Mouse (Mus musculus) neural tube, embryonic 11.5 days (tissue): ENCODE results near the gene Iqsec2. TPM values are rescaled to one million over a fixed set of nuclear protein-coding genes. Genes with fewer than 3 reads are reported as not detected.

Experiments used
- ATAC-seq: fragments of 200-750 bp; cut with Nextera tagmentation; 2 replicates; pipeline ENCODE4 v1.8.0; 2017; ENCODE audit warnings: moderate number of reproducible peaks, mild to moderate bottlenecking, moderate TSS enrichment, moderate library complexity; ENCODE audit not compliant: insufficient read depth, low FRiP score, low TSS enrichment
- DNase-seq: peaks from one replicate; pipeline ENCODE4 v3.0.0-alpha.2; 2015; ENCODE audit warnings: low spot score
- H3K27ac ChIP-seq: fragments of 300-500 bp; sonication (generic); 2 replicates; pipeline ENCODE4 v1.5.1; 2014; ENCODE audit warnings: low read depth, mild to moderate bottlenecking, low read length
- H3K27me3 ChIP-seq: fragments of 300-500 bp; sonication (generic); 2 replicates; pipeline ENCODE4 v1.6.1; 2014; ENCODE audit warnings: mild to moderate bottlenecking, low read length, mixed read lengths; ENCODE audit not compliant: control insufficient read depth, insufficient read depth
- H3K36me3 ChIP-seq: fragments of 300-500 bp; sonication (generic); 2 replicates; pipeline ENCODE4 v1.6.1; 2014; ENCODE audit warnings: mild to moderate bottlenecking, low read length, moderate library complexity, mixed read lengths; ENCODE audit not compliant: control insufficient read depth, insufficient read depth
- H3K4me1 ChIP-seq: fragments of 300-500 bp; sonication (generic); 2 replicates; pipeline ENCODE4 v1.6.1; 2014; ENCODE audit warnings: low read length, mixed read lengths; ENCODE audit not compliant: control insufficient read depth, insufficient read depth
- H3K4me2 ChIP-seq: fragments of 300-500 bp; sonication (generic); 2 replicates; pipeline ENCODE4 v1.6.1; 2014; ENCODE audit warnings: low read depth, mild to moderate bottlenecking, moderate library complexity
- H3K4me3 ChIP-seq: fragments of 300-500 bp; sonication (generic); 2 replicates; pipeline ENCODE4 v1.5.1; 2014; ENCODE audit warnings: low read depth, low read length
- H3K9ac ChIP-seq: fragments of 300-500 bp; sonication (generic); 2 replicates; pipeline ENCODE4 v1.6.1; 2014; ENCODE audit warnings: mild to moderate bottlenecking, low read length
- H3K9me3 ChIP-seq: fragments of 300-500 bp; sonication (generic); 2 replicates; pipeline ENCODE4 v1.6.1; 2016; ENCODE audit warnings: low read length; ENCODE audit not compliant: control insufficient read depth
- WGBS: fragments of 180-500 bp; shearing (Covaris S2); extraction: QIAGEN DNeasy Blood & Tissue Kit; methylation state at CpG from one replicate; pipeline ENCODE4 v1.1.7; 2014; 5-methylcytosine and 5-hydroxymethylcytosine counted together
- polyA plus RNA-seq: library from polyadenylated mRNA; unstranded; fragments of >200 nt; fragmentation: Nextera tagmentation; extraction: Ambion mirVana; gene quantifications from 2 replicates; pipeline ENCODE4 v1.2.1, GENCODE M21; 2014

Iqsec2 gene
- polyA plus RNA-seq, 1 experiment from 2014 or later: 0.94 TPM

DNA sequence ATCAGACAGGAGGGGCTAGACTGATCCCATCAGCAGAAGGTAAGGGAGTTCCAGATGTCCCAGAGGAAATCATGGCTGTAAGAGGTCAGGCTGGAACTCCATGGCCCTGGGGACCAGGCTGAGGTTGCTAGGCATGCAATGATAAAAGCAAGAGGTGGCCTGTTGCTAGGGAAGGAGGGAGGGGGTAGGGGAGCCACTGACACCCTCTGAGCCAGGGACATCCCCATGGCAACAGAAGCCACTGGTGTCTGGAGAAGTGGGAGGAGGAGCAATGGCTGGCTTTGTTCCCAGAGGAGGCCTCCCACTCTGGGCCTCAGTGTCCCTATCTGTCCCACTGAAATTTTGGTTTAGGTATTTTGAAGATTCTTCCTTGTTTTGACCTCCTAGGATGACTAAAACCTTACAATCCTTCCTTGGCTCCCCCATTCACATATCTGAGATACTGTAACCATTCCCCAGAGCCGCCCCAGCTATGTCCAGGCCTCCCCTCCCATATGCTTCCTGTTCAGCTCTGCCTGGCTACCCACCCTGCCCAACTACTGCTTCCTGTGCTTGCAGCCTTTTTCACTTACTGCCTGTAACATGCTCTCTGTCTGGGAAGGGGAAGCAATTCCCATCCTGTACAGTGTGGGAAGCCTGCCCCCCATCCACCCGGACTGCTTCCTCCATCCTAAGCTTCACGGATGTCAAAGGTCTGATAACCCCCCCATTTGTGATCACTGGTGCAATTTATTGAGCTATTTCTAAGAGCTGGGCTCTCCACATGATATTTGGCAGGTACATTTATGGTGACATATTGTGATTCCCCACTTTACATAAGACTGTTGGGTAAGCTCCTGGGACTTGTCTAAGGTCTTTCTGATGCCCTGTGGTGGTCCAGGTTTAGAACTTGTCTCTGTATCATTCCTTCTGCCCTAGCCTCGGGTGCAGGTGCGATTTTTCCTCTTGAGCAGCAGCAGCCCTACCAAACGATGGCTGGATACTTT is 27.3 kb downstream of the Iqsec2 start:
- Histone ChIP-seq H3K4me2 (no peak overlapping the region), H3K9ac (no peak overlapping the region), H3K27me3 (peaks cover 25% of the 10 kb centered on the region), H3K36me3 (no peaks in the 10 kb centered on the region), H3K27ac (no peak overlapping the region), H3K4me3 (no peak overlapping the region), H3K4me1 (no peaks in the 10 kb centered on the region; the same call in 1 of the 2 replicates), H3K9me3 (no peaks in the 10 kb centered on the region)
- ATAC-seq (peak; percentile 88), DNase-seq (peak; percentile 58)
- WGBS: 66% methylated on average over 6 of the region's 6 CpGs

DNA sequence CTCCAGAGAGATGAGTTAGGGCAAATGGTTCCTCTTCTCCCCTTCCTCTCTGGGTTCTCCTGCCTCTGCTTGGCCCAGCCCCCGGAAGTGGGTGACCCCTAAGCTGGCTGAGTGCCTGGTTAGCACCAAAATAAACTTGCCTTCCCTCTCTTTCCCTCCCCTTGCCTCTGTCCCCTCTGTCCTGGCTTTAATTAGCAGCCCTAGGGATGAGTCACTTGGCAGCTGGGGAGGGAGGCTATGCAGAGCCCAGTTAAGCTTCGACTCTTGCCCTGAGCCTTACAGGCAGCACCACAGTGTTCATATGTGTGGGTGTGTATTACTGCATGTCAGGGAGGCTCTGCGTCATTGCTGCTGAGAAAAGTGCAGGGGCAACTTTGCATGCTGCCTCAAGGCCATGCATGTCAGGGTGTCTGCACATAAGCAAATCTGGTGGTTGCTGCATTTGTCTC is 28.4 kb downstream of the Iqsec2 start:
- no peak overlapping the region for H3K27ac ChIP-seq
- no peak overlapping the region for H3K9ac ChIP-seq
- ATAC-seq (no peak), DNase-seq (no peak)
- H3K4me3 ChIP-seq: no peak overlapping the region
- H3K4me1 ChIP-seq: no peaks in the 10 kb centered on the region; the same call in 1 of the 2 replicates
- WGBS: 62% methylated on average over 3 of the region's 3 CpGs
- H3K36me3 ChIP-seq: no peaks in the 10 kb centered on the region
- H3K27me3 ChIP-seq: peaks cover 33% of the 10 kb centered on the region
- H3K9me3 ChIP-seq: no peaks in the 10 kb centered on the region
- no peak overlapping the region for H3K4me2 ChIP-seq

DNA sequence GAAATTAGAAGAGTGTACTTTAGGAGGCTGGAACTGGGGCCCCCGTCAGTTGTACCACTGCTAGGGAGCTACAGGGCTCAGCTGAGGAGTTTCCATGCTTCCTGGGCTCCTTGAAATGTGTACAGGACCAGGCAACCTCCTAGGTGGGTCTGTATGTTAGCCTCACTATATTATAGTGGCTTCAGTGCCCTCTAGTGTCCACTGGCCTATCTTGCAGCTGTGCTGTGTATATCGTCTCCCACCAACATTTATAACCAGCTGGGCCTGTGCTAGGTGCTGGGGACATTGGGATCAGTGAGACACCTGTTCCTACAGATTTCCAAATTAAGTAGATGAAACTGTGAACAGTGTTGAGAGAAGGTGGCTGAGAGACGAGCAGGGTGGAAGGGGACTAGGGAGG is 31.2 kb downstream of the Iqsec2 start:
- 0 out of 2 replicates have a peak, but pooled peaks have one; percentile 35 for ATAC-seq
- Histone ChIP-seq H3K9ac (no peak overlapping the region), H3K27me3 (peaks cover 35% of the 10 kb centered on the region), H3K9me3 (no peaks in the 10 kb centered on the region), H3K4me2 (no peak overlapping the region), H3K4me1 (no peaks in the 10 kb centered on the region; the same call in 1 of the 2 replicates), H3K4me3 (no peak overlapping the region), H3K27ac (no peak overlapping the region), H3K36me3 (no peaks in the 10 kb centered on the region)
- WGBS: 27% methylated on average over 3 of the region's 3 CpGs
- peak; percentile 42 for DNase-seq

DNA sequence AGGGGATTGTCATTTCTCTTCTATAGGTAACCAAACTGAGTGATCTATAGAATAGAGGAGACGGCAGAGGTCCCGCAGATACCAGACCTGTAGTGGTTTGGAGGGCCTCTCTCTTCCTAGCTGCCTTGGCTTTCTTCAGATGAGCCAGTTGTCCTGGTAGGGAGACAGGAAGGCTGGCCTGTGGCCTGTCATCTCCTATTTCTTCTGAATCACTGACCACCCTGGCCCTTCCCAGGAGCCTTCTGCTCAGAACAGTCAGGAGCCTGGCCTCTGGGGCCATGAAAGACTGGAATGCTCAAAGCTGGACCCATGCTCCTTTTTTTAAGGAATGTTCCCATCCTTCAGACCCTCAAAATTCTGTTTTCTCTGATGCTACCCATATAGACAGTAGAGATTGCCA is 33.8 kb downstream of the Iqsec2 start:
- no peak overlapping the region for H3K4me2 ChIP-seq
- H3K4me1 ChIP-seq: no peaks in the 10 kb centered on the region
- H3K36me3 ChIP-seq: no peaks in the 10 kb centered on the region
- H3K9ac ChIP-seq: no peak overlapping the region
- ATAC-seq: no peak
- 93% methylated on average over 2 of the region's 2 CpGs for WGBS
- no peaks in the 10 kb centered on the region for H3K9me3 ChIP-seq
- no peak overlapping the region for H3K27ac ChIP-seq
- no peak for DNase-seq
- peaks cover 32% of the 10 kb centered on the region for H3K27me3 ChIP-seq
- H3K4me3 ChIP-seq: no peak overlapping the region

DNA sequence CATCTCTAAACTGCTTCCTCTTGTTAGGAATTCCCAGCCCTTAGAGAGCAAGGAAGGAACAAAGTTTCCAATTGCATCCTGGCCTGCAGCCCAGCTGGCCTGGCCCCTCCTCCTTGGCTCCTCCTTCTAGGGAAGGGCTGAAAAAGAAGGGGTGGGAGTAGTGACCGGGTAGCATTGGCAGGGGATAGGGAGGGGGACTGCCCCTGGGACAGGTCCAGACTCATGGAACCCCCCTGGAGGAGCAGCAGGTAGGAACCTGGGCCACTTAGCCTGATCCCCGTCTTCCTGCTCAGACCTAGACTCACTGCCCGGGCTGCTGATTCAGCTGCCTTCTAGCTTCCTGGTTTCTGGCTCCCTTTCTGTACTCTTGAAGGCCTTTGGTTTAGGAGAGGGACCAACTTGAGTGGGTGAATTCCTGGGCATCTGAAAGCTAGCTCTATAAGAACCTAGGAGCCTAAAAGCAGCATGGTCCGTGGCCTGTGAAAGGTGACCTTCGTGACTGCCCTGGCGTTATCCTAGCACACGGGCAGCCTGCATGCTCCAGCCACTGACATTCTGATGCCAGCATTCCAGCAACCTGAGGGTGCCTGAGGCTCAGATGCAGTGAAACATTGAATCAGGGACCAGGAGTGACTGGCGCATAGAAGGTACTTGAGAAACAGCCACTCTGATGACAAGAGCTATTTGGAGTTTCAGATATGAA is 34.9 kb downstream of the Iqsec2 start:
- WGBS: 61% methylated on average over 8 of the region's 8 CpGs
- no peaks in the 10 kb centered on the region for H3K9me3 ChIP-seq
- H3K27ac ChIP-seq: no peak overlapping the region
- DNase-seq (no peak), ATAC-seq (no peak)
- H3K9ac ChIP-seq: no peak overlapping the region
- H3K36me3 ChIP-seq: no peaks in the 10 kb centered on the region
- no peak overlapping the region for H3K4me2 ChIP-seq
- H3K4me3 ChIP-seq: no peak overlapping the region
- H3K4me1 ChIP-seq: no peaks in the 10 kb centered on the region
- peaks cover 32% of the 10 kb centered on the region for H3K27me3 ChIP-seq

DNA sequence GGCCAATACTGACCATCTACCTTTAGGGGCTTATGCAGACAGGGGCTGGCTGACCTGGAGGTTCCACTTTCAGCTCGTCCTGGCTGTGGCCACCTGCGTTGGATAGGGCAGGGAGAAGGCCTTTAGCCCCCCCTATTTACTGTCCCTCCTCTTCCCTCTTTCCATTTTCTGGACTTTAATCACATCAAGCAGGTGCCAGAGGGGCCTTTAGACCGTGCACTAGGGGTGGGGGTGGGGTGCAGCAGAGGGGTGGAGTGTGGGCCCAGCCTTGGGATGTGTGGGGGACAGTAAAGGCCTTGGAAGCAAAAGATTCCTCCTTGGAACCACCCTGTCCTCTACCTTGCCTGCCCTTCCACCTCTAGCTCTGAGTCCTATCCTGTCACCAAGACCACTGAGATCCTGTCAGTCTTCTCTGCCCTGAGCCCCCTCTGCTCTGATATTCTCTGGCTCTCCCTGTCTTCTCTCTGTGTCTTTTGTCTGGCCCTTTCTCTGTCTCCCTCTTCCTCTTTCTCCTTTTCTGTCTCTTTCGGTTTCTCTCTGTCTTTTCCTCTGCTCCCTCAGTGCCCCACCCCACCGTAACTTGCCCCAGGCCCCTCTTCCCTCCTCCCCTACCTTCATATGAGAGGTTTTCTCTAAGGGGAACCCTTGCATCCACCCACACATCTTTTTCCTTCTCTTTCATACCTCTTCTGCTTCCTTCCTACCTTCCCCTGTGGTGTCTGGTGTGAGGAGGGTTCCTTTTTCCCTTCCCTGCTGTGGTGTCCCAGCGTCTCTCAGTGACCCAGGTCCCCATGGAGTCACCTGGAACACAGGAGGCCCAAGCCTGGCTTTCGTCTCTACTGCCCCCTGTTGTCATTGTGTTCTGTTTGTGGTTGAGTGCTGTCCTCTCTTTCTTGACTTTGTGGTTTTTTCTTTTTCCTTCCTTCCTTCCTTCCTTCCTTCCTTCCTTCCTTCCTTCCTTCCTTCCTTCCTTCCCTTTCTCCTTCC is 35.9 kb downstream of the Iqsec2 start:
- no peak overlapping the region for H3K4me2 ChIP-seq
- H3K27me3 ChIP-seq: peaks cover 31% of the 10 kb centered on the region
- H3K4me3 ChIP-seq: no peak overlapping the region
- H3K36me3 ChIP-seq: no peaks in the 10 kb centered on the region
- WGBS: 70% methylated on average over 7 of the region's 7 CpGs
- no peak overlapping the region for H3K27ac ChIP-seq
- no peaks in the 10 kb centered on the region for H3K9me3 ChIP-seq
- no peak for ATAC-seq
- H3K4me1 ChIP-seq: no peaks in the 10 kb centered on the region
- no peak overlapping the region for H3K9ac ChIP-seq
- DNase-seq: no peak

DNA sequence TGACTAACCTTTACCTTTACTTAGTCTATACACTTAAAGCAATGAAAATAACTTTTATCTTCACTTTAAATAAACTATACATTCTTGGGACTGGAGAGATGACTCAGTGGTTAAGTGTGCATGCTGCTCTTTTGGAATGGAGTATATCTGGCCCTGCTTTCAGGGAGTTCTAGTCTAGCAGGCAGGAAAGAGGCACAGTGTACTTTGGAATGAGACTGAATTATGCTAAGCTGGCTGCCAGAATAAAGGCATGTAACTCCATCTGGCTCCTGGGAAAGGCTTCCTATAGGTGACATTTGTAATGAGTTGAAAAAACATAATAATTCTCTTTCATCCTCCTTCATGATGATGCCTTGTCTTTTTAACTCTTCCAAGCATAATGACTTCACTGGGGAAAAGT is 43.1 kb downstream of the Iqsec2 start:
- no peaks in the 10 kb centered on the region for H3K9me3 ChIP-seq
- H3K4me3 ChIP-seq: no peak overlapping the region
- no peak overlapping the region for H3K9ac ChIP-seq
- H3K36me3 ChIP-seq: no peaks in the 10 kb centered on the region
- H3K4me2 ChIP-seq: no peak overlapping the region
- ATAC-seq (no peak), DNase-seq (no peak)
- no peak overlapping the region for H3K27ac ChIP-seq
- peaks cover 20% of the 10 kb centered on the region for H3K27me3 ChIP-seq
- H3K4me1 ChIP-seq: no peaks in the 10 kb centered on the region

DNA sequence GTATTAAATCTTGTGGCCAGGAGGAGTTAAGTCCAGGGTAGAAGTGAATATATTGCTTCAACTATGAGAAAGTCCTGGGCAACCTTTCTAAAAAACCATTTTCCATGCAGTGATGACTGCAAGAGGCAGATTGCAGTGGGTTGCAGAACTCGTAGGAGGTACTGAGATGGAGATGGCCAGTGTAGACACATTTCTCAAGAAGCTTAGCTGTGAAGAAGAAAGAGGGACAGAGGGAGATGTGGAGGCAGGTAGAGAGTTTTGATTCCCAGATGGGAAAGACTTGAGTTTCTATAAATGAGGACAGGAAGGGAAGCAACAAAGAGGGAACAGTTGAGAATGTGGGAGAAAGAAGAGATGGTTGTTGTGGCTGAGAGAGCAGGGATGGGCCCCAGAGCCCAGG is 47.2 kb downstream of the Iqsec2 start:
- H3K9me3 ChIP-seq: no peaks in the 10 kb centered on the region
- no peak overlapping the region for H3K4me3 ChIP-seq
- WGBS: 75% methylated on average over 1 of the region's 1 CpGs
- H3K27ac ChIP-seq: no peak overlapping the region
- peaks cover 38% of the 10 kb centered on the region for H3K27me3 ChIP-seq
- H3K9ac ChIP-seq: no peak overlapping the region
- ATAC-seq (no peak), DNase-seq (no peak)
- no peaks in the 10 kb centered on the region for H3K4me1 ChIP-seq
- no peak overlapping the region for H3K4me2 ChIP-seq
- no peaks in the 10 kb centered on the region for H3K36me3 ChIP-seq
